Mouse (Mus musculus): ENCODE measurements around the gene Gm38655. TPM values are rescaled to one million over a fixed set of nuclear protein-coding genes. Genes with fewer than 3 reads are reported as not detected.

Gm38655 gene
- polyA plus RNA-seq, 1 experiment from 2014 or later = not detected

DNA sequence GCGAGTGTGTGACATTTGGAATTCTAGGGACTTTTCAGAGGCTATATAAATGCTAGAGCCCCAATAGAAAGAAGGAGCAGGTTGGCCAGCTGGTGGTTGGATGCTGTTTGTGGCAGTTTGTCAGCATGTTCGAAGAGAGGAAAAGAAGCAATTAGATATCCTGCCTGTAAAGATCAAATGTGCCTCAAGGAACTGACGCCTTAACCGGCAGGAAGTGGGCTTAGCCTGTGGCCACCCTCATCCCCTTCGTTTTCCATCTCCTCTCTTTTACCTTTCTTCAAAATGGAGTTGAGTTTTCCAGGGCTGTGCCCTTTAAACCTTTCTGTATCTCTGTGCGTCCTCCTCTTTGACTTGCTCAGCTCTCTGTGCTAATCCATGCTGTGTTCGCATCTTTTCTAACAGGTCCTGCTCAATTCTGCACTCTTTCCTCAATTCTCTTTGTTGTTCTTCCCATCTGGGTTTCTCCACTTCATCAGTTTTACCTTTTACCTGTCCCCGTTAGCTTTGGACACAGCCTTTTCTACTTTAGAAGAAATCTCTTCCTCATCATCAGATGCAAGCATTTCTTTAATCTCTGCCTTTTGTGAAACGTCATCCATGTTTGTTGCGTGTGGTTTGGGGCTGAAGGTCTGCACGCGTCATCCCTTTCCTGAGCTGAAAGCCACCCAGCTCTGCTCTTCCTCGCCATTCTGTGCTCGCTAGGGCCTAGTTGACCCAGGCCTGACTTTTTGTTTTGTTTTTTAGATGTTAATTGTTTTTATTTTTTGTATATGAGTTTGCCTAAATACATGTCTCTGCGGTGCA, 44.4 kb upstream of the Gm38655 start:
- Histone ChIP-seq H3K4me3 (replicated peaks; ENCODE audit: low read depth, low read length) (no peak overlapping the region), H3K27me3 (ENCODE audit: insufficient read depth, low read length) (no peaks in the 10 kb centered on the region), H3K36me3 (ENCODE audit: insufficient read depth, low read length) (peaks cover 28% of the 10 kb centered on the region; the same call in 1 of the 2 replicates), H3K4me2 (ENCODE audit: low read length) (no peak overlapping the region), H3K9me3 (replicated peaks; ENCODE audit: low read length) (no peaks in the 10 kb centered on the region), H3K27ac (no peak overlapping the region), H3K9ac (ENCODE audit: low read depth, low read length) (no peak overlapping the region), H3K4me1 (replicated peaks; ENCODE audit: insufficient read depth, low read length) (peaks cover 8% of the 10 kb centered on the region; the same call in 1 of the 2 replicates)
- DNase-seq (ENCODE audit: low spot score) = no peak
- ATAC-seq (replicated peaks; ENCODE audit: low FRiP score, low read depth) = no peak
- no peak for TF ChIP-seq CTCF (IDR thresholded peaks at IDR 0.05; ENCODE audit: low read depth)
- WGBS = 91% methylated on average over 15 of the region's 15 CpGs

GRCm38 (mm10) chr17:25218967-25219366, 43.7 kb upstream of the Gm38655 start:
- Histone ChIP-seq H3K27ac (no peak overlapping the region), H3K4me2 (ENCODE audit: low read length) (no peak overlapping the region), H3K9ac (ENCODE audit: low read depth, low read length) (no peak overlapping the region), H3K9me3 (replicated peaks; ENCODE audit: low read length) (no peaks in the 10 kb centered on the region), H3K4me3 (replicated peaks; ENCODE audit: low read depth, low read length) (no peak overlapping the region), H3K27me3 (ENCODE audit: insufficient read depth, low read length) (no peaks in the 10 kb centered on the region), H3K4me1 (replicated peaks; ENCODE audit: insufficient read depth, low read length) (peaks cover 8% of the 10 kb centered on the region; the same call in 1 of the 2 replicates), H3K36me3 (ENCODE audit: insufficient read depth, low read length) (peaks cover 35% of the 10 kb centered on the region)
- no peak for TF ChIP-seq CTCF (IDR thresholded peaks at IDR 0.05; ENCODE audit: low read depth)
- WGBS = 92% methylated on average over 9 of the region's 9 CpGs
- no peak for ATAC-seq (replicated peaks; ENCODE audit: low FRiP score, low read depth)
- no peak for DNase-seq (ENCODE audit: low spot score)

DNA sequence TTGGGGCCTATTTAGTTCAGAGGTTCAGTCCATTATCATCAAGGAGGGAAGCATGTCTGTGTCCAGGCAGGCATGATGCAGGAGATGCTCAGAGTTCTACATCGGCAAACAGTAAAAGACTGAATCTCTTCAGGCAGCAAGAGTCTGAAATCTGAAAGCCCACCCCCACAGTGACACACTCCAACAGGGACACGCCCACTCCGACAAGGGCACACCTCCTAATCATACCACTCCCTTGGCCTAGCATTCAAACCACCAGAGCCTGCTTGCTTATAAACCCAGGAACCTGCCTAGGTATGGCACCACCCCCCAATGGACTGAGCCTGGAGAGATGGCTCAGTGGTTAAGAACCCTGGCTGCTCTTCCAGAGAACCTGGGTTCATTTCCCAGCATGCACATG, 40.2 kb upstream of the Gm38655 start:
- H3K9ac ChIP-seq (ENCODE audit: low read depth, low read length) = no peak overlapping the region
- DNase-seq (ENCODE audit: low spot score) = no peak
- TF ChIP-seq CTCF (IDR thresholded peaks at IDR 0.05; ENCODE audit: low read depth) = no peak
- no peak overlapping the region for H3K4me2 ChIP-seq (ENCODE audit: low read length)
- WGBS = 85% methylated on average over 3 of the region's 3 CpGs
- no peaks in the 10 kb centered on the region for H3K9me3 ChIP-seq (replicated peaks; ENCODE audit: low read length)
- H3K4me1 ChIP-seq (replicated peaks; ENCODE audit: insufficient read depth, low read length) = no peaks in the 10 kb centered on the region
- no peaks in the 10 kb centered on the region for H3K27me3 ChIP-seq (ENCODE audit: insufficient read depth, low read length)
- H3K4me3 ChIP-seq (replicated peaks; ENCODE audit: low read depth, low read length) = no peak overlapping the region
- H3K27ac ChIP-seq = no peak overlapping the region
- no peak for ATAC-seq (replicated peaks; ENCODE audit: low FRiP score, low read depth)
- H3K36me3 ChIP-seq (ENCODE audit: insufficient read depth, low read length) = peaks cover 53% of the 10 kb centered on the region

GRCm38 (mm10) chr17:25211705-25212104, 36.4 kb upstream of the Gm38655 start:
- H3K4me1 ChIP-seq (replicated peaks; ENCODE audit: insufficient read depth, low read length) = no peaks in the 10 kb centered on the region
- peaks cover 65% of the 10 kb centered on the region for H3K36me3 ChIP-seq (ENCODE audit: insufficient read depth, low read length)
- H3K9me3 ChIP-seq (replicated peaks; ENCODE audit: low read length) = no peaks in the 10 kb centered on the region

DNA sequence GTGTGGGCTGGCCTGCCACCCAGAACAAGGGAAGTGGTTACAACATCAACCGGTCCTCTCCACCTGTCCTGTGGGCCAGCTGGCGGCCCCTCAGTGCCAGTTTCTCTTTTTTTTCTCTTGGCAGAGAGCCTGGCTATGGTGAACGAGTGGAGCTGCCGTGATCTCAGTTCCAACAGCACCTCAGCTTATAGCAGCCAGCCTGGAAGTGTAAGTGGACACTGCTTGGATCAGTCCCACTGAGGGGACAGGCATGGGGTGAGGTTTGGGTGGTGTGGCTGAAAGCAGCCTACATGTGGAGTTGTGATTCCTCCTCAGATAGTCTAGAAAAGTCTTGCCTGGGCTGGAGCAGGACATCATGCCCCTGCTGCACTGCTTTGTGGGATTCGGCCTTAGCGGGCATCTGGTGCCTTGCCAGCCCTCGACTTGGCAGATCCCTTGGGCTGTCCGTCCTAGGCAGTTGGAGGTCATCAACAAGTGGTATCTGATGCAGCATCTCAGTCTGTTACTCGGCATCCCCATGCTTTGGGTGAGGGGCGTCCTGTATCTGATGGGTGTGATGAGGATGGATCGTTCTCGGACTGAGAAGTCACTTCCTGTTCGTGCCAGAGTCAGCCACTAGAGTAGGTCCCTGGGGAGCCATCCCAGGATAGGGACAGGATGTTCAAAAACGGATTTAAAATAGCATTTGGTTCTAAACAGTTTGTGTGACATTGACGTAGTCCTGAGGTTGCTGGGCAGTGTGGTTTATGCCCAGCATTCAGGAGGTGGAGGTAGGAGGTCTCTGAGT, 35.6 kb upstream of the Gm38655 start:
- DNase-seq (ENCODE audit: low spot score) = no peak
- no peak overlapping the region for H3K4me3 ChIP-seq (replicated peaks; ENCODE audit: low read depth, low read length)

More at GRCm38 (mm10) chr17:25211705-25212104, 36.4 kb upstream of the Gm38655 start:
- no peak overlapping the region for H3K4me2 ChIP-seq (ENCODE audit: low read length)
- no peaks in the 10 kb centered on the region for H3K27me3 ChIP-seq (ENCODE audit: insufficient read depth, low read length)
- TF ChIP-seq CTCF (IDR thresholded peaks at IDR 0.05; ENCODE audit: low read depth) = no peak
- WGBS = 85% methylated on average over 4 of the region's 4 CpGs
- DNase-seq (ENCODE audit: low spot score) (no peak), ATAC-seq (replicated peaks; ENCODE audit: low FRiP score, low read depth) (no peak)
- H3K9ac ChIP-seq (ENCODE audit: low read depth, low read length) = no peak overlapping the region
- peak overlapping the region; percentile 19; the same call in 1 of the 2 replicates for H3K27ac ChIP-seq
- H3K4me3 ChIP-seq (replicated peaks; ENCODE audit: low read depth, low read length) = no peak overlapping the region

DNA sequence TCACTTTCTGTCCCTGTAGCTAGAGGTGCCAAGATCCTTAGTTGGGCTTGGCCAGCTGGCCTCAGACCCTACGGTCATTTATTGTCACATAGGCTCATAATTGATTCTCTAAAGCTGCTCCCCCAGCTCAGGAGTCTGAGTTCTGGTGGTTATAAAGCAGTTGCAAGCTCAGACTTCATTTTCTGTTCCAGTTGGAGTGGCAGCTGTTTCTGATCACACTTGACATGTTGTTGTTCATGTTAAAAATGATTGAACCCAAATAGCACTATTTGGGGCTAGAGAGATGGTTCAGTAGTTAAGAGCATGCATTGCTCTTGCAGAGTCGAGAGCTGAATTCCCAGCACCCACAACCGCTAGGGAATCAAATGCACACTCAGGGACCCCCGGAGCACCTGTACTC, 34.7 kb upstream of the Gm38655 start:
- Histone ChIP-seq H3K4me3 (replicated peaks; ENCODE audit: low read depth, low read length) (no peak overlapping the region), H3K36me3 (ENCODE audit: insufficient read depth, low read length) (peaks cover 62% of the 10 kb centered on the region), H3K27ac (no peak overlapping the region), H3K9me3 (replicated peaks; ENCODE audit: low read length) (no peaks in the 10 kb centered on the region), H3K27me3 (ENCODE audit: insufficient read depth, low read length) (no peaks in the 10 kb centered on the region), H3K9ac (ENCODE audit: low read depth, low read length) (no peak overlapping the region), H3K4me2 (ENCODE audit: low read length) (no peak overlapping the region), H3K4me1 (replicated peaks; ENCODE audit: insufficient read depth, low read length) (no peaks in the 10 kb centered on the region)
- DNase-seq (ENCODE audit: low spot score) (no peak), ATAC-seq (replicated peaks; ENCODE audit: low FRiP score, low read depth) (no peak)
- TF ChIP-seq CTCF (IDR thresholded peaks at IDR 0.05; ENCODE audit: low read depth) = no peak
- WGBS = 74% methylated on average over 4 of the region's 4 CpGs

More for the DNA sequence above, 35.6 kb upstream of the Gm38655 start:
- Histone ChIP-seq H3K4me1 (replicated peaks; ENCODE audit: insufficient read depth, low read length) (no peaks in the 10 kb centered on the region), H3K36me3 (ENCODE audit: insufficient read depth, low read length) (peaks cover 65% of the 10 kb centered on the region), H3K4me2 (ENCODE audit: low read length) (no peak overlapping the region), H3K9me3 (replicated peaks; ENCODE audit: low read length) (no peaks in the 10 kb centered on the region), H3K27ac (0 out of 2 replicates have a peak overlapping the region, but pooled peaks have one; percentile 19), H3K27me3 (ENCODE audit: insufficient read depth, low read length) (no peaks in the 10 kb centered on the region), H3K9ac (ENCODE audit: low read depth, low read length) (no peak overlapping the region)
- ATAC-seq (replicated peaks; ENCODE audit: low FRiP score, low read depth) = no peak
- TF ChIP-seq CTCF (IDR thresholded peaks at IDR 0.05; ENCODE audit: low read depth) = no peak
- WGBS = 73% methylated on average over 15 of the region's 15 CpGs
